Mouse (Mus musculus): Measurements from ENCODE around the gene Dach1.

Gene Dach1

DNA sequence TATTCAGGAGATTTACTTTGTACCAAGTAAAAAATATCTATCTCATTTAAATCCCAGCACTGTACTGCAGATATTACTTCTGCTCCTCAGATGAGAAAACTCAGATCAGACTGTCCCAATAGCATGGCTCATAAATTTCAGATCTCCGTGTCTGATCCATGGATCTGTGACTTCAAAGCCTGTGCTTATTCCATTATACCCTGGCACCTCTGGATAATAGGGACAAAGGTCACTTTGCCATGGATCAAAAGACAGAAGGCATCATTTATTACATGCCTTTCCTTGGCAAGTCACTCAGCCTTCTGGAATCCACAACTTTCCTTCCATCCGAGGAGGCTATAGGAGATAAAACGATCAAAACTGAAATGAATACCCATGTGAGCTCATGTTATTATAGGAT, 132.4 kb downstream of the Dach1 start:
- DNase-seq (ENCODE audit: low read depth, low spot score), result no peak

DNA sequence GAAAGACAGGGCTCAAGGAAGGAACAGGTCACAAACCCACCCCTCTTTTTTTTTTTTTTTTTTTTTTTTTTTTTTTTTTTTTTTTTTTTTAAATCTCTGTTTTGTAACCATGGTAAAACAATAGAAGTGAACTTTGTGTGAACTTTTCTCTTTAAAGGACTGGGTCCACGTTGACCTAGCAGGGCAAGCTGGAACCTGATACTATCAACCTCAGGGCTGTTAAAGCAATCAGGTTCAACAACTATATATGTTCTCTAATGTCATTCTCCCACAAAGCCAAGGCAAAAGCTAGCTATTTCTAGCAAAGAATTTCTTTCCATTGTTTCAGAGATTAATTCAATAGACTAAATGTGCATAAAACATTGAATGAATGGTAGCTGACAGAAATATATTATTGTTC, 134.3 kb downstream of the Dach1 start:
- no peak for DNase-seq (ENCODE audit: low read depth, low spot score)

DNA sequence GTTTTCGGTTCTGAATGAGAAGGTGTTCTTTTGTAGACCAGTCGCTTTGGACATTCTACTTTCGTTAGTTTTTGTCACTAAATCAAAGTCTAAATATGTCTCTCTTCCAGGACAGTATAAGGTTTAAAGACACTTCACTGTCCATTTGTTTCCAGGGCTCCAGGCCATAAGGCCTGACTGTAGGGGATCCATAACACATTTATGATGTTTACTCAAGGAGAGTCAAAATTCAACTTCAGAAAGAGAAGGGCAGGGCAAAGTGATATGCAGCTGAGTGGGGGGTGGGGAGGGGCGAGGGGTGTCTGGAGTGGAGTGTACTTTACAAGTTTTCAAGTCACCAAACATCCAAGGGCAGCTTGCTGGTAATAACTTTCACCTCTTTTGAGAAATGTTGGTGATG, 146.0 kb downstream of the Dach1 start:
- no peak for DNase-seq (ENCODE audit: low read depth, low spot score)

DNA sequence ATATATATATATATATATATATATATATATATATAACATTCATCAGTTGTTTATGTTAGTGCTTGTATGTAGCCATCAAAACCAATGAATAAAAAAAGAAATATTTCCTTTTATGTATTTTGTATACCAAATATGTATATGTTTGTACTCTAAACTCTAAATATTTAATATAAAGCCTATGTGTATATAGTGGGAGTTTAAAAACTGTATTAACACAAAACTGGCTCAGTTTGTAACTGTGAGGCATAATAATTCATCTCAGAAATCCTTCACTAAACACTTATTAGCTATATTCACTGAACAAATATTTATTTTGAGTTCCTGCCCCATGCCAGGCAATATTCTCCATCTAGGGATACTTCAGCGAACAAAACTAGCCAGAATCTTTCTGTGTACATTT, 155.5 kb downstream of the Dach1 start:
- DNase-seq (ENCODE audit: low read depth, low spot score), result no peak

DNA sequence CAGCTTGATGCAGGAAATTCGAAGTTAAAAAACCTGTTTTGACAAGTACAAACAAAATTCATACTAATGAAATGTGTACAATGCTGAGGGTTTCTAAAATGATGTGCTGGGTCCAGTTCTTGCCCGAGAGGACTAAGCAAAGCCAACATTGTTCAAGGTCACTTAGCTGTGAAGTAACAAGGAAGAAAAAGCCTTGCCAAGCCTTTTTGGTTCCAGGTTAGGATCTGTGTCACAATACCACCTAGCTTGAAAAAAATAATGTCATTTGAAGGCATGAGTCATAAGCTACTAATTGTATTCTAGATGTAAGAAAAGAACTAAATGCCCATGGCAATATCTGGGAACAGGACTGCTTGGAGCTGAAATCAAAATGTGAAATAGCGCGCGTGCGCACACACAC, 161.1 kb downstream of the Dach1 start:
- DNase-seq (ENCODE audit: low read depth, low spot score), result no peak

DNA sequence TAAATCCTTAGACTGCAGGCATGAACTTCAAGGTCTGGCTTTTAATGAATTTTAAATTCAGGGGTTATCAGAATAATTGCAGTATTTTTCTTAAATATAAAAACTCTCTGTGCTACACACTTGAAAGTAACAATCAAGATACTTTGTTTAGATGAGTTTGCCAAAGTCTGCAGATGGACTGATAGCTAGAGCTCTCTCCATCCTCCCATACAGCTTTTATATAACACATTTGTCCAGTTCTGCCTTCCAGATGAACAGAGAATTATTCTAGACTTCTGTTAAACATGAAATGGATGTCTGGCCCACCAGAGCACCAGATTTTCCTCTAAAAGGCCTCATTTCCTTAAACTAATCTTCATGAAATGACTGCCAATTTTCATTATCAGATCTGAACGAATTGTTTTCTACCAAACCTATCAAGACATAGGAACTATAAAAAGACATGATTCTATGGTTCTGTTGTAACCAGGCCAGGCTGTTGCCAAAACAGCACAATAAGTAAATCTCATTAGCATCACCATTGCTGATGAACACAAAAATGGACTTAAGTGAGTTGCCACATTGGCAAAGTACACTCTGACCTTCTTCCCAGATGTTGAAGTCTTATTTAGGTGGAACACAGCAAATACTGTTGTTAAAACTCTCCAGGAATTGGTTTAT, 167.4 kb downstream of the Dach1 start:
- no peak for DNase-seq (ENCODE audit: low read depth, low spot score)

DNA sequence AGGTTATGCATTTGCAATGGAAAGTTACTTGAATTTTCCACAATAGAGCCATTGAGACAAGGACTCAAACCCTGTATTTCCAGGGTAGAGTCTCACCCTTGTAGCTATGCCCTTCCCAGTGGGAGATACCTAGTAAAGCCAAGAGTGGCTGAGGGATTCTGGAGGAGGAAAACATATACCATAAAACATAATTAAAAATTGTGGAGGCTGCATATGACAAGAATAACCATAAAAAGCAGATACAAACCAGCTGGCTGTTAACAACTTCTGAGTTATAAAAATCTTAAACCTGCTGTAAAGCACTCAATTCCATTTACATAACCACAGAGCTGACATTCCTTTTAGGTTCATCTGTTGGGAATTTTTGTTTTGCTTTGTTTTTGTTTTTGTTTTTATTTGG, 171.0 kb downstream of the Dach1 start:
- no peak for DNase-seq (ENCODE audit: low read depth, low spot score)

DNA sequence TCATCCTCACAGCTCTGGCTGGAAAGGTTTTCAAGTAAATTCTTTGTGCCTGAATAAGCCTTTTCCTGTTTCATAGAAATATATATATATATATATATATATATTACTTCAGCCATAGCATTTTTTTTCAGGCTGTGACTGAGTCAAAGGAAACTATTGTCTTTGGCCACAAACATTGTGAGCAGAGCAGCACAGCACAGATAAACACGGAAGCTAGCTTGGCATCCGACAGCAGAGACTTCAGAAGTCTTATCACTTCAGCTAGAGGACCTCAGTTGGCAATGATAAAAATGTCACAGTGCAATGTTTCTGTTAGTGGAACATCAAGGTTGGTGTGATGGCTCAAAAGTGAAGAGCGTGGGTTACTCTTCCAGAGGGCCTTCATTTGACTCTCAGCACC, 186.3 kb downstream of the Dach1 start:
- DNase-seq (ENCODE audit: low read depth, low spot score), result no peak

DNA sequence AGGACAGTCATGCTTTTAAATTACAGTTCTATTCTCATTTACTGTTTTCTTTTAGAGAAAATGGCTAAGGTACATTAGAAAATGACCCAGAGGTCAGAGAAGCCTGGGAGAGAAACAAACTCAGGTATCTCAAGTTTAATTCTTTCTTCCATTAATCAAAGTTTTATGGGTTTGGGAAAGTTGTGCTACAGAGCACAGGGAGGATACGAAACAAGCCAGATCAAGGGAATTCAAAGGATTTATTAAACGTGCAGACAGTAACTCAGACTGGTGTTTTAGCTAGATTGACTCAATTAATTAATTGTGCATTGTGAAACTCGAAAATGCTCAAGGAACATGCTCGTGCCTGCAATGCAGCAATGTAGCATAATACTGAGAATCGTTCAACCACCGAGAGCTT, 186.9 kb downstream of the Dach1 start:
- DNase-seq (ENCODE audit: low read depth, low spot score), result no peak

DNA sequence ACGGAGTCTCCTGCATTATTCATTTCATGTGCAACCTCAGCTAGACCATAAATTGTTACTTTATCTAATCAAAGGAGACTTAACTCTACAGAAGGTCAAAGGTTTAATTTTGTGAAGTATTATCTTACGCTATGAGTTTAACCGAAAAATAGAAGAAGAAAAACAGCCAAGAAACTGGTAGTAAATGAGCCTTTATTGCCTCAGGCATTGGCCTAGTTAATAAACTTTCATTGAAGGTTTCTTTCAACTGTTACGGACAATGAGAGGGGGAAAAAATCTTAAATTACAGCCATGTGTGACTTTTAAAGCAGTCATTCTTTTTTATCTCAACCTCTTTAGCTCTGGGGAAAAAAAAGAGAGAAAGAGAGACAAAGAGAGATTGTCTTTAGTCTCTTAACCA, 188.7 kb downstream of the Dach1 start:
- DNase-seq (ENCODE audit: low read depth, low spot score), result no peak

DNA sequence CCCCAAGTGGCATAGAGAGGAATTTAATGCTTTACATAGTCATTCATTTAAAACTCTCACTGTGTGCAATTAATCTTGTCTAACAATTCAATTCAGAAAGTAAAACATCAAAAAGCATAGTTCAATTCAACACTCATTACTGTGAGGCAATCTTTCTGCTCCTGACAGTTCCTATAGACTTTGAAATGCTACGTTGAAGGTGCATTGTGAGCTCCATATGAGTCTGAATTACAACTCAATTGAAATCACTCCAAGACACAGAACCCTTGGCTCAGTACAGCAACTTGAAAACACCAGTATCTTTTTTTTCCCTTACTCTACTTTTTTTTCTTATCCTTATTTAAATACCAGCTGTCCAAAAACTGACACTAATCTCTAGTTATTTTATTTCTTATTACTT, 193.5 kb downstream of the Dach1 start:
- DNase-seq (ENCODE audit: low read depth, low spot score), result no peak

DNA sequence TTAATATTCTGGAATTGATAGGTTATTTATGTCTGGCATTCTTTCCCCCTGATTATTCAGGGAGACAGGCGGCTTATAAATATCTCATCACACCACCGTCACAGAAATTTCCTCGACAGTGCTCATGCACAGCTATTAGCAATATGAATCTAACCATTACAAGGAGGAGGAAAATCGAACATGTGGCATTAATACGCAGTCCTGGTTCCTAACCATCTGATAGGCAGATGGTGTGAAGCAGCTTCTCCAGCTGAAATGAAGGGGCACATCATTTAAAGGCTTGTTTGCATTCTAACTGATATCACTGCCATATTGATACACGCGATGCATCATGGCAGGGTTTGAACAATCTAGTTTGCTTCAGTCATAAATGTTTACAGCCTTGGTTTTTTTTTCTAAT, 194.1 kb downstream of the Dach1 start:
- DNase-seq (ENCODE audit: low read depth, low spot score), result no peak

DNA sequence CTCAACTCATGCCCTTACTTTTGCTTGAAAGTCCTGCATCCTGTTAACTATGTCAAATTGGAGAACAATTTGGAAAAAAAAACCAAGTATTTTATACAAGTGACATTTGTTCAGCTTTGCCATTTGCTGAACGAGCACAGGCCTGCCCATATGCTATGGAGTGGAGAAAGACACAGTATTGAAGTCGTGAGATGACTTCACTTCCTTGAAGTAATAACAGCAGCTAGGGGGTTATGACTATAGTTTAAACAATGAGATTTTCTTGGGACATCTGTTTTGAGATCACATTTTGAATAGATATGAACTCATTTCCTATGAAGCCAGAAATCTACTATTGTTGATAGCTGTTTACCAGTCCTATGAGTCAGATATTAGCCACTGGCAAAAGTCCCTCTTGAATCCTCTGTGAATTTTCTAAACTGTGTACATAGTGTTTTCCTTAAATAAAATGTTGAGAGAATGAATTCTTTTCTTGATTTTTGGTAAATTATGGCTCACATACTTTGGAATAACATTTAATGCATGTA, 205.0 kb downstream of the Dach1 start:
- DNase-seq (ENCODE audit: low read depth, low spot score), result no peak

DNA sequence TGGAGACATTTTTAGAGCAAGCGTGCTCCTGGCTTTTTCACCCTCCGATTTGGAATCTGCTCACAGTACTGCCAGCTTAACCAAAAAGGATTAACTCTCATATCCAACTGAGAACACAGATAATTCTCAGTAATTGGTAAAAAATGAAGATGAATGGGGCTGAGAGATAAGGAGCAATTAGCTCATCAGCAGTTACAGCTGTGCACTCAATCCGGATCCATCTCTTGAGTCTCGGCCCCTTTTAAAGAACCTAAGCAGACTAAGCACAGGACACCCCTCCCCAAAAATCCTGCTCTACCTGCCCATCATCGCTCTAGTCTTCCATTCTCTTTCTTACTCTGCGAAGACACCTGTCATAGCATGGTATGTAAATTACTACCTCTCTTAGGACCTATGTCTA, 205.9 kb downstream of the Dach1 start:
- no peak for DNase-seq (ENCODE audit: low read depth, low spot score)

DNA sequence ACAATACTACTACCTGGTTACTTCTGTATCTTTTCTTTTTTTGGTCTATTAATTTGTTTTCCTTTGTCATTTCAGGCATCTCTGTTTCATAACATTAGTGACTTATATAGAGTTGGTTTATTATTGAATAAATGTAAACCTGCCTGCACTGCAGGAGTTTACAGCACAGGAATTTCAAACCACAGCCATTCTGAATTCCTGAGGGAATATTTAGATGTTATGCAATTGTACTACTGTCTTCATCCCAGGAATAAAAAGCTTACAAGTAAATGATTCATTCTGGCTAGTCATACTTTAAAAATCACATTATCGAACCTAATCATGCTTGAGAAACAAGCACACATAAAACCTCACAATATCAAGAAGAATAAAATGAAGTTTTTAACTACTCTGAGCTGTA, 213.2 kb downstream of the Dach1 start:
- DNase-seq (ENCODE audit: low read depth, low spot score), result no peak

DNA sequence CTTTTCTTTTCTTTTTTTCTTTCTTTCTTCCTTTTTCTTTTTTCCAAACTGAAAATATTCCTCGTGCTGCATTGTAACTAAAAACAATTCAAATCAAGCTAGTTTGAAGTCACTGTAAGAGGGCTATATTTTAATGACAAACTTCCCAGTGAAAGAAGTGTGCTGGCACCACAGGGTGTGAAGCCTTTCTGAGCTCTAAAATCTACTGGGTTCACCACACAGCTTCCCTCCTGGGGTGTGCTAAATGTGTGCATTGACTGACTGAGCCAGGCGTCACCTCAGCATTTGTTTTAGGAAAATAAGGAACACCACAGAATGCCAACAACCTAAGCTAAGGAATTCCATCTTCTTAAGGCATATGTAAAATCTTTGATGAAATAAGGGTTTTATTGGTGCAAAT, 224.1 kb downstream of the Dach1 start:
- no peak for DNase-seq (ENCODE audit: low read depth, low spot score)

DNA sequence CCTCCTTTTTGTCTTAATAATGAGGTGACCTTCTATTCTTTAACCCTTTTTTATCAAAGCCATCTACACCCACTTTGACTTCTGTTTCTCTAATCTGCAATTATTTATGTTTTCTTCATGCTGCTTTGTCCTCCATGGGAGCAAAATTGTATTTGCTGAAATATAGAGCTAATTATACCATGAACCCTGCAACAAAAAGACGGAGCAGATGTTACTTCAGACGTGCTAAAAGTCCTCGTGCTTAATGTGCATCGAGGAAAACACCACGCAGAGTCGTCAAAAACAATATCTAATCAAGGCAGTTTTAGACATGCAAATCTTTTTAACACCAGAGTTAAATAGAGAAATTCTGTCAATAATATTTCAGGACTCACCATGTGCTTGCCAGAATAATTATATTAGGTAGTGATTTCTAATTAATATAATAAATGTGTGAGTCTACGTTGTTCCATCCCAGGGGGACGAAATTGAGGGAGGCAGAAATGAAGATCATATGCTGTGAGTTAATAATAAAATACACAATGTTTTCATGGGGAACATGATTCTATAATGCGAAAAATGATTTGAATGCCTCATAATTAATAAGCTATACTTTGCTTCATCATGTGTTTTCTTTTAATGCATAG, 224.8 kb downstream of the Dach1 start:
- no peak for DNase-seq (ENCODE audit: low read depth, low spot score)

DNA sequence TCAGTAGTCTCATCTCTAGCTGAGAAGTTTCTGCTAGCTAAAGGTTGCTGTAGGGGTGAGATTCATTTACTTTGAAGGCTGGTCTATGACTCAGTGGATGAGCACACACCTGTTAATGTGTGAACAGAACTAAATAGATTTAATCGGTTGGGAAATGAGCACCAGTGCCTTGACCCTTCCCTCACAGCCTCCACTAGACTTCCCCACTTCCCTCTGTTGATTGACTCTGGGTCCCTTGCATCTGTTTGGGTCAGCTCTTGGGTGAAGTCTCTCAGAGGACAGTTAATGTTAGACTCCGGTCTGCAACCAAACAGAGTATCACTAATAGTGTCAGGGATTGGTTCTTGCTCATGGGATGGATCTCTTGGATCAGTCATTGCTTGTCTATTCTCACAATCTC, 227.2 kb downstream of the Dach1 start:
- no peak for DNase-seq (ENCODE audit: low read depth, low spot score)

DNA sequence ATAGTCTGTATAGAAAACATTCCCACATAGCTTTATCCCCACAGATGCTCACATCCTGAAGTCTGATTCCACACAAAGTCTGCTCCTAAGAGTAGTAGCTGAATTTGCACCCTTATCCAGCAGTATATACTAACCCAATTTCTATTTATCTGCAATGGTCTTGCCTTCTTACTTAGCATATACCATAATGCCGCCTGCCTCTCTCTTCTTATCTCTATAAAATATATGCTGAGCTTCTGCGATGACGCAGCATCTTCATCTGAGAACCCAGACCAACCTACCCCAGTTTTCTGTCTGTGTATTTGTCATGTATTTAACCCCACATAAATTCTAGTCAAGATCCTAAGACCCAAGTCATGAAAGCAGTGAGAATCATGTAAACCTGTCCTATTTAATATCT, 272.9 kb downstream of the Dach1 start:
- DNase-seq (ENCODE audit: low read depth, low spot score), result no peak

DNA sequence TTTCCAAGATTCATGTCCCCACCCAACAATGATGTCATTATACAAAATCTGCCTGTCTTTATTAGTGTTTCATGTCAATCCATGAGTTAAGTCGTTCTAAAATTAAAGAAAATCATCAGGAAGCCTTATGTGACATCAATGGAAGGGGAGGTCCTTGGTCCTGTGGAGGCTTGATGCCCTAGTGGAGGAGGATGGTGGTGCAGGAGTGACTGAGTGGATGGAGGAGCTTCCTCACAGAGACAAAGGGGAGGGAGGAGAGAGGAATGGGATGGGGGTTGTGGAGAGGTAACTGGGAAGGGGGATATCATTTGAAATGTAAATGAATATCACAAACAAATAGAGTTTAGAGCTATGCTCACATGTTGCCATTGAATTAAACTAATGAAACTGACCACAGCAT, 287.6 kb downstream of the Dach1 start:
- peak; percentile 21 for DNase-seq (ENCODE audit: low read depth, low spot score)

DNA sequence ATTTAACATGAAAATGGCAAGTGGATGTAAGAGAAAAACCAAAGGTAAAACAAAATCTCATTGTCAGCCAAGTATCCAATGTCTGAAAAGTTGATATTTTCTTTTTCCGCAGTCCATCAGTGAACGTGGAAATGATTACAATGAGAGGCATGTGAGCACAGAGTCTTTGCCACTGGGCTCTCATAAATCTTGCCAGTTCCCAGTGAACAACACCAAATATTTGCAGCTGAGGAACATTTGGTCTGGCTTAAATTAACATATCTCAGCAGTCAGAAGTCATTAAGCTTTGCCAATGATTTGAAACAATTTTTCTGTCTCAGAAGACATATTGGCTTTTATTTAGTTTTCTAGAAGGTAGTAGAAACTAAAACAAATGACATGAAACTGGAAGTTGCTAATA, 298.6 kb downstream of the Dach1 start:
- DNase-seq (ENCODE audit: low read depth, low spot score), result no peak

DNA sequence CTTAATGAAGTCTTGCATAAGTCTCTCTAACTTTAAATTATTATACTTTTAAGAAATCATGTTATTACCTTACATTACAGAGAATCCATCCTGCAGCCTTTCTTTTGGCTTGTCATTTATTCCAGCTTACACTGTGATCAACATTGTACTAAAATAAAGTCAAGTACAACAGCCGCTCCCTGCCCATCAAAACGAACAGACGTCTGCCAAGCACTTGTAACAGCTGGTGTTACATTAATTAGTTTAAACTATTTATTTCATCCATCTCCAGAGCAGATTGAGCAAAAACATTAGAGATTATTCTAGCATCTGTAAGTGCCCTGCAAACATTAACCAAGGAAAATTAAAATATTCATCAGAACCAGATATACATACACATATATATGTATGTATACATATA, 311.2 kb downstream of the Dach1 start:
- no peak for DNase-seq (ENCODE audit: low read depth, low spot score)

DNA sequence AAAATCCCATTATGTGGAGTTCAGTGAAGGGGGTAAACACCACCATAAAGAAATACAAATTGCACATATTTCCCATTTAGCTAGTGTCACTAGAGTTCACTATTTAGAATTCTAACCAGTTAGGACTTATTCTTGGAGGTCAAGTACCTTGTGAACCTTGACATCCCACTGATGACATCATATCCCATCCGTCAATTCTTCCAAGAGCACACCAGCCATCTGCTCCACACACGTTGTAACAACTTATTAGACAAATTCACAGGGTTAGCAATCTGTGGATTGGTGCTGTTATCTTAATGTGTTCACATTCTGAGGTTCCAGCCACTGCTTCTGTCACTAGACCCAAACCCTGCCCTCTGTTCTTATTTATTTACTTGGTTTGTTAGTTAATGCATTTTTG, 312.3 kb downstream of the Dach1 start:
- no peak for DNase-seq (ENCODE audit: low read depth, low spot score)

DNA sequence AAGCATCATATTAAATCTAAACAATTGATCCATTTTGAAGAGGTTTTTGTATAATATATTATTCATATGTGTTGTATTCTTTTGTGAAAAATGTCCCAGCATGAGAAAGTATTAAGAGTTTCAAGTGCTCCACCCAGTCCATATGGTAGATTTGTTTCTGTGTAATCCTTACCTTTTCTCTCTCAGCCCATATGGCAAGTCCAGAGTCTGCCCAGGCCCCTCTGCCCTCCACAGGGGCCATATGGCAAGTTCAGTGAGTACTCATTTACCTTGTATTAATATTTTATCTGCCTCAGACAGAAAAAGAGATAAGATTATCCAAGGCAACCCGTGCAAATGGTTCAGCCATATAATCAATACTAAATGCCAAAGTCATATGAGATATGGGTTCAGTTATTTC, 314.2 kb downstream of the Dach1 start:
- no peak for DNase-seq (ENCODE audit: low read depth, low spot score)
